Mouse (Mus musculus) stomach, embryonic 15.5 days (tissue): Measurements from ENCODE around the gene Prg3. TPM values are rescaled to one million over a fixed set of nuclear protein-coding genes. Genes with fewer than 3 reads are reported as not detected.

Experiments used
- ATAC-seq: fragments of 200-750 bp; cut with Nextera tagmentation; 2 replicates; pipeline ENCODE4 v1.8.0; 2017; ENCODE audit warnings: low read depth, moderate number of reproducible peaks, moderate TSS enrichment; ENCODE audit not compliant: insufficient read depth, low FRiP score
- H3K27ac ChIP-seq: fragments of 300-500 bp; sonication (generic); 2 replicates; pipeline ENCODE4 v1.5.1; 2015; ENCODE audit warnings: mild to moderate bottlenecking, inconsistent platforms
- H3K27me3 ChIP-seq: fragments of 300-500 bp; sonication (generic); replicated peaks from 2 replicates; pipeline ENCODE4 v1.6.1; 2015; ENCODE audit warnings: inconsistent platforms
- H3K36me3 ChIP-seq: fragments of 300-500 bp; sonication (generic); 2 replicates; pipeline ENCODE4 v1.6.1; 2015; ENCODE audit warnings: inconsistent platforms
- H3K4me1 ChIP-seq: fragments of 300-500 bp; sonication (generic); 2 replicates; pipeline ENCODE4 v1.6.1; 2015; ENCODE audit warnings: inconsistent platforms
- H3K4me2 ChIP-seq: fragments of 300-500 bp; sonication (generic); 2 replicates; pipeline ENCODE4 v1.6.1; 2015; ENCODE audit warnings: mild to moderate bottlenecking, inconsistent platforms
- H3K4me3 ChIP-seq: fragments of 300-500 bp; sonication (generic); replicated peaks from 2 replicates; pipeline ENCODE4 v1.5.1; 2015; ENCODE audit warnings: inconsistent platforms
- H3K9ac ChIP-seq: fragments of 300-500 bp; sonication (generic); 2 replicates; pipeline ENCODE4 v1.6.1; 2015; ENCODE audit warnings: inconsistent platforms
- H3K9me3 ChIP-seq: fragments of 300-500 bp; sonication (generic); 2 replicates; pipeline ENCODE4 v1.6.1; 2016; ENCODE audit warnings: inconsistent platforms
- WGBS: fragments of 180-500 bp; shearing (Covaris S2); methylation state at CpG from one replicate; pipeline ENCODE4 v1.1.7; 2015; 5-methylcytosine and 5-hydroxymethylcytosine counted together
- polyA plus RNA-seq: library from polyadenylated mRNA; unstranded; fragments of >200 nt; fragmentation: Nextera tagmentation; extraction: Ambion mirVana; gene quantifications from 2 replicates; pipeline ENCODE4 v1.2.1, GENCODE M21; 2015

Gene Prg3
- polyA plus RNA-seq, 1 experiment from 2014 or later = 0.51 TPM

DNA sequence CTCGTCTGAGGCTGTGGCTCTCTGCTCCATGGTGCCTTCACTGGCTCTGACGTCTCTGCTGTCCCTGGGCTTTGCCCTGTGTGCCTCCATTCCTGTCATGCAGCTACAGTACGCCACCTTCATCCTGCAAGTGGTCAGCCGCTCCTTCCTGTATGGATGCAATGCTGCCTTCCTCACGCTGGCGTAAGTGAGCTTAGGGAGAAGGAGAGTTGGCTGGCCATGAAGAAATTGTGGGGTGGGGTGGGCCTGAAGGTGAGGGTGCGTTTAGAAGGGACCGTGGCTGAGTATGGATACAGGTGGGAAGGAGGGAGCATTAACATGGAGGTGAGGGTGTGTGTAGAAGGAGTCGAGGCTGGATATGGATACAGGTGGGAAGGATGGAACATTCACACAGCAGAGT, 32.6 kb upstream of the Prg3 start:
- H3K4me2 ChIP-seq = no peak overlapping the region
- WGBS = 92% methylated on average over 9 of the region's 9 CpGs

DNA sequence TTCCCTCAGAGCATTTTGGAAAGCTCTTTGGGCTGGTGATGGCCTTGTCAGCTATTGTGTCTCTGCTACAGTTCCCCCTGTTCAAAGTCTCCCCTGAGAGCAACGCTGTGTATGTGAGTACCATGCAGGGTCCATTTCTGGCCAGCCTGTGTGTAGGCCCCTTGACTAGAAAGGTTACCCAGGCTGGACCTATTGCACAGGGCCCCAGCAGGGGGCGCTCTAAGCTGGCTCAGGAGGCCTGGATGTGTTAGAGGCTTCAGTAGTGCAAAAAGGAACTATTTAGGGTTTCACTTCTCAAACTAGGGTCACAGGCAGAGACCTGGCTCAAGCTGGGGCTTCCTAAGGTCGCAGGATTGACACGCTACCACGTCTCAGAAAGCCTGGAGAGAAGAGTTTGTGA, 31.7 kb upstream of the Prg3 start:
- Histone ChIP-seq H3K36me3 (peaks cover 15% of the 10 kb centered on the region; the same call in 1 of the 2 replicates), H3K9me3 (no peaks in the 10 kb centered on the region), H3K4me3 (no peak overlapping the region), H3K9ac (no peak overlapping the region), H3K27me3 (no peaks in the 10 kb centered on the region), H3K4me1 (no peaks in the 10 kb centered on the region), H3K27ac (no peak overlapping the region), H3K4me2 (no peak overlapping the region)
- WGBS = 58% methylated on average over 5 of the region's 5 CpGs
- peak; percentile 63; the same call in 1 of the 2 replicates for ATAC-seq

More for the DNA sequence above, 32.6 kb upstream of the Prg3 start:
- H3K9me3 ChIP-seq = no peaks in the 10 kb centered on the region
- no peak overlapping the region for H3K9ac ChIP-seq
- no peak overlapping the region for H3K4me3 ChIP-seq
- H3K4me1 ChIP-seq = no peaks in the 10 kb centered on the region
- ATAC-seq = no peak
- H3K36me3 ChIP-seq = peaks cover 17% of the 10 kb centered on the region; the same call in 1 of the 2 replicates
- no peaks in the 10 kb centered on the region for H3K27me3 ChIP-seq
- H3K27ac ChIP-seq = no peak overlapping the region

DNA sequence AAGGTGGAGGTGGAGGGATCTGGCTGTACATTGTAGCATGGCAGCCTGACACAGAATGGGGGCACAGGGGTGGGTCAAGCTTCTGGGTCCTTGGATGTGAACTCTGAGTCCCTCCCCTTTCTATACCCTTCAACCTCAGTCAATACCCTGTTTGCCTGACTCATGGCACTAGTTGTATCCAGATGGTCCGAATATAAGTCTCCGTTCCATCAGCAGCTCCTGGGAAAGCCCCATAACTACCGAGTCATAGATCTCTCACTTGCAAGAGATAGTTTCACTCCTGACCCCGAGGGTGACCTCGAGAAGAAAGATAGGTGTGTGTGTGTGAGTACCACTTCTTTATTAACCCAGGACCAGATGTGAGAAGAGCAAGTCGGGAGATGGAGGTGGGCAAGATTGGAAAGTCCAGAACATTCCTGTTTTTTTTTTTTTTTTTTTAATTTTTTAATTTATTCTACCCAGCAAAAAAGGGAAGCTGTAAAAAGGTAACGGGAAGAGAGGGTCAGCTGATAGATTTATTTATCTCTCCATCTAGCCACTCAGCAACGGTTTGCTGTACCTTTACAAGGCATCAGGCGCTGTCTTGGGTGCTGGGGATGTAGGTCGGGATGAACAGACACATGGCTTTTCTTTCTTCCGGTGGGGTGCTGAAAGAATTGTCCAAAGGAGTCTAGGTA, 29.3 kb upstream of the Prg3 start:
- no peak overlapping the region for H3K4me3 ChIP-seq
- H3K4me2 ChIP-seq = no peak overlapping the region
- H3K4me1 ChIP-seq = no peaks in the 10 kb centered on the region
- H3K27ac ChIP-seq = no peak overlapping the region
- H3K27me3 ChIP-seq = no peaks in the 10 kb centered on the region
- ATAC-seq = no peak
- no peak overlapping the region for H3K9ac ChIP-seq
- 89% methylated on average over 11 of the region's 11 CpGs for WGBS
- H3K36me3 ChIP-seq = 0 out of 2 replicates have a peak, but pooled peaks cover 11% of the 10 kb centered on the region
- no peaks in the 10 kb centered on the region for H3K9me3 ChIP-seq

- Histone ChIP-seq H3K9me3 (no peaks in the 10 kb centered on the region), H3K27me3 (no peaks in the 10 kb centered on the region), H3K4me1 (no peaks in the 10 kb centered on the region), H3K36me3 (0 out of 2 replicates have a peak, but pooled peaks cover 7% of the 10 kb centered on the region), H3K4me2 (no peak overlapping the region), H3K9ac (no peak overlapping the region), H3K4me3 (no peak overlapping the region), H3K27ac (no peak overlapping the region)
- WGBS = 60% methylated on average over 2 of the region's 2 CpGs
- no peak for ATAC-seq
These were observed 26.7 kb upstream of the Prg3 start for GRCm38 (mm10) chr2:84961300-84961699.

DNA sequence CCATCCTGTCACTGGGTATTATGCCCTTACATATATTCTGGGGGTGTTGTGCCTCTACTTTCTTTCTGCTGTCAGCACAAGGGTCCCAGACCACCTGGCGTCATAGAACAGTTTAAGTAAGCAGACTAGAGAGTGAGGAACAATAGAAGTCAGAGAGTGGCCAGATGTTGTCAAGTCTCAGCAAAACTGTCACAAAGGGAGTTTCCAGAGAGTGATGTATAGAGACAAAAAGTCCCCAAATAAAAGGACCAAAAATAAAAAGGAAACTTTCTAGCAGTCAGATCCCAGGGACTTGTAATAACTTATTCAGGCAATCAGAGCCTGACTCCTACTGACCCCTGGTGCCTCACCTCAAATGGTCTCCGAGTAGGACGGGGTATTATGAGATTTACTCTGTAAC, 26.1 kb upstream of the Prg3 start:
- Histone ChIP-seq H3K9ac (no peak overlapping the region), H3K4me2 (no peak overlapping the region), H3K9me3 (no peaks in the 10 kb centered on the region), H3K4me3 (no peak overlapping the region), H3K36me3 (0 out of 2 replicates have a peak, but pooled peaks cover 7% of the 10 kb centered on the region), H3K4me1 (no peaks in the 10 kb centered on the region), H3K27me3 (no peaks in the 10 kb centered on the region), H3K27ac (no peak overlapping the region)
- WGBS = 80% methylated on average over 3 of the region's 3 CpGs
- ATAC-seq = no peak

- no peaks in the 10 kb centered on the region for H3K9me3 ChIP-seq
- no peak overlapping the region for H3K9ac ChIP-seq
- no peaks in the 10 kb centered on the region for H3K27me3 ChIP-seq
- no peak overlapping the region for H3K27ac ChIP-seq
- no peak overlapping the region for H3K4me3 ChIP-seq
- H3K4me2 ChIP-seq = no peak overlapping the region
- no peak for ATAC-seq
- WGBS = 36% methylated on average over 6 of the region's 6 CpGs
- H3K36me3 ChIP-seq = 0 out of 2 replicates have a peak, but pooled peaks cover 7% of the 10 kb centered on the region
- H3K4me1 ChIP-seq = no peaks in the 10 kb centered on the region
These were observed 25.0 kb upstream of the Prg3 start for GRCm38 (mm10) chr2:84962906-84963507.

- no peak overlapping the region for H3K4me3 ChIP-seq
- no peak for ATAC-seq
- no peak overlapping the region for H3K27ac ChIP-seq
- H3K27me3 ChIP-seq = no peaks in the 10 kb centered on the region
- no peak overlapping the region for H3K9ac ChIP-seq
- no peaks in the 10 kb centered on the region for H3K36me3 ChIP-seq
- no peak overlapping the region for H3K4me2 ChIP-seq
- 88% methylated on average over 7 of the region's 7 CpGs for WGBS
- no peaks in the 10 kb centered on the region for H3K4me1 ChIP-seq
- no peaks in the 10 kb centered on the region for H3K9me3 ChIP-seq
These were observed 23.8 kb upstream of the Prg3 start for GRCm38 (mm10) chr2:84964111-84964801.

- Histone ChIP-seq H3K9ac (no peak overlapping the region), H3K4me1 (no peaks in the 10 kb centered on the region), H3K4me3 (no peak overlapping the region), H3K4me2 (no peak overlapping the region), H3K36me3 (no peaks in the 10 kb centered on the region), H3K27me3 (no peaks in the 10 kb centered on the region), H3K9me3 (no peaks in the 10 kb centered on the region), H3K27ac (no peak overlapping the region)
- no peak for ATAC-seq
- 67% methylated on average over 5 of the region's 5 CpGs for WGBS
These were observed 20.6 kb upstream of the Prg3 start for GRCm38 (mm10) chr2:84967318-84967991.

GRCm38 (mm10) chr2:84975580-84975979, 12.4 kb upstream of the Prg3 start:
- no peaks in the 10 kb centered on the region for H3K27me3 ChIP-seq
- H3K4me3 ChIP-seq = no peak overlapping the region
- 86% methylated on average over 2 of the region's 2 CpGs for WGBS

DNA sequence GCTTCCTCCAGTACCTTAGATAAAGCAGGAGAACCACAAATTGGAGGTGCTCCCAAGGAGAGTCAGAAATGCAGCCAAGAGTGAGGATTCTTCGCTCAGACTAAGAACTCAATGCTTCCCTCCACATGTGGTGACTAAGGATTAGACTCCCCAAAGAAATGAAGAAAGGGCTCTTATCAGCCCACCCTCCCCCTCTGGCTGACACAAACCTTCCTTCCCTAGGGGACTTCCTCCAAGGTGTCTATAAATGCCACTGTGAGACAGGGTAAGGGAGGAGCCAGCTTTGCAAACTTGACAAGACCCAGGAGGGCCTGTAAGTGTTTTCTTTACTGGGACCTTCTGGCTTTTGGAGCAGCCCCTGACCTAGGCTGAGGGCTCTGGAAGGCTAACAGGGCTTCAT, 7.8 kb upstream of the Prg3 start, which contains the start of gene Prg2:
Prg2 (plus strand) TSS at position 274 of the 400 bp plus-strand sequence.
- H3K27ac ChIP-seq = no peak within 1 kb of the TSS
- no peak within 1 kb of the TSS for H3K9ac ChIP-seq
- H3K36me3 ChIP-seq = no peaks in the 10 kb centered on the region
- H3K27me3 ChIP-seq = no peaks in the 10 kb centered on the region
- H3K4me2 ChIP-seq = no peak within 1 kb of the TSS
- 38% methylated on average over 1 of the region's 1 CpGs for WGBS
- H3K9me3 ChIP-seq = no peaks in the 10 kb centered on the region
- H3K4me1 ChIP-seq = no peaks in the 10 kb centered on the region
- no peak for ATAC-seq
- no peak within 1 kb of the TSS for H3K4me3 ChIP-seq

More at GRCm38 (mm10) chr2:84975580-84975979, 12.4 kb upstream of the Prg3 start:
- no peaks in the 10 kb centered on the region for H3K9me3 ChIP-seq
- ATAC-seq = no peak
- no peaks in the 10 kb centered on the region for H3K4me1 ChIP-seq
- no peak overlapping the region for H3K4me2 ChIP-seq
- H3K27ac ChIP-seq = no peak overlapping the region
- no peak overlapping the region for H3K9ac ChIP-seq
- H3K36me3 ChIP-seq = no peaks in the 10 kb centered on the region

- WGBS = 75% methylated on average over 2 of the region's 2 CpGs
- no peak for ATAC-seq
- Histone ChIP-seq H3K27ac (no peak overlapping the region), H3K36me3 (no peaks in the 10 kb centered on the region), H3K27me3 (no peaks in the 10 kb centered on the region), H3K4me1 (no peaks in the 10 kb centered on the region), H3K9ac (no peak overlapping the region), H3K4me2 (no peak overlapping the region), H3K4me3 (no peak overlapping the region), H3K9me3 (no peaks in the 10 kb centered on the region)
These were observed 8.4 kb downstream of the Prg3 start for GRCm38 (mm10) chr2:84996376-84996775.
